ENCODE assay signal across 8 mouse cellular contexts in genomic region chr13:63814746-63815681, GRCm38 (mm10). TPM values are rescaled to one million over a fixed set of nuclear protein-coding genes. Genes with fewer than 3 reads are reported as not detected.
A peak's percentile ranks its signal among the peaks of the same experiment; 100 is the strongest.
DNase-seq lines count a peak whose midpoint lies in the region; ATAC-seq and TF ChIP-seq lines count a peak whose summit lies in the region.

Ercc6l2 (plus strand) TSS chr13:63815240.

- H3K9ac ChIP-seq in forebrain, embryonic 16.5 days (replicated peaks; ENCODE audit: low read depth, low read length), result peak within 1 kb of the TSS; percentile 82
- H3K9ac ChIP-seq in lung, embryonic 14.5 days, result peak within 1 kb of the TSS; percentile 88

- H3K4me1 ChIP-seq in G1E (ENCODE audit: insufficient read depth, low read depth, low read length), result peaks cover 23% of the 10 kb centered on the region
- H3K4me1 ChIP-seq in forebrain, embryonic 16.5 days (replicated peaks; ENCODE audit: control insufficient read depth, insufficient read depth, low read length), result peaks cover 8% of the 10 kb centered on the region
- H3K4me1 ChIP-seq in lung, embryonic 14.5 days (ENCODE audit: insufficient read depth), result peaks cover 15% of the 10 kb centered on the region
- H3K4me1 ChIP-seq in olfactory bulb, adult 2 months (ENCODE audit: control insufficient read depth, insufficient read depth, low read length), result no peaks in the 10 kb centered on the region
- no peaks in the 10 kb centered on the region for H3K4me1 ChIP-seq in thymus, adult 2 months (replicated peaks; ENCODE audit: control insufficient read depth, insufficient read depth, low read length)

- peaks cover 2% of the 10 kb centered on the region for H3K36me3 ChIP-seq in G1E (replicated peaks)
- no peaks in the 10 kb centered on the region for H3K36me3 ChIP-seq in forebrain, embryonic 16.5 days (ENCODE audit: control insufficient read depth, insufficient read depth)
- no peaks in the 10 kb centered on the region for H3K36me3 ChIP-seq in lung, embryonic 14.5 days (ENCODE audit: insufficient read depth)
- H3K36me3 ChIP-seq in thymus, adult 2 months (ENCODE audit: control insufficient read depth, insufficient read depth, low read length), result no peaks in the 10 kb centered on the region

- H3K27ac ChIP-seq in forebrain, embryonic 16.5 days (ENCODE audit: low read length), result peak within 1 kb of the TSS; percentile 92
- H3K27ac ChIP-seq in layer of hippocampus, adult 2 months, result peak within 1 kb of the TSS; percentile 97
- peak within 1 kb of the TSS; percentile 96 for H3K27ac ChIP-seq in lung, embryonic 14.5 days (ENCODE audit: low read depth)
- H3K27ac ChIP-seq in olfactory bulb, adult 2 months (ENCODE audit: insufficient read depth, low read depth, low read length), result peak within 1 kb of the TSS; percentile 85
- peak within 1 kb of the TSS; percentile 93 for H3K27ac ChIP-seq in thymus, adult 2 months (ENCODE audit: control insufficient read depth, insufficient read depth, low read length)

- peak; percentile 91 for DNase-seq in G1E (ENCODE audit: low spot score)
- peak; percentile 97 to 99 for DNase-seq in cerebellum, adult 18-20 months
- peak; percentile 99 for DNase-seq in heart, postnatal 36 days
- DNase-seq in layer of hippocampus, adult 2 months (ENCODE audit: low spot score in 2 of 2), result peak; percentile 97 to 99
- peak; percentile 100 for DNase-seq in lung, embryonic 14.5 days
- peak; percentile 100 for DNase-seq in thymus, adult 2 months

- peak; percentile 93 for TF ChIP-seq POLR2A in olfactory bulb, adult 2 months (IDR thresholded peaks at IDR 0.05; ENCODE audit: insufficient read depth, low read depth, low read length)
- peak; percentile 97 for TF ChIP-seq POLR2A in thymus, adult 2 months (IDR thresholded peaks at IDR 0.05; ENCODE audit: control insufficient read depth, extremely low read depth, insufficient read depth, low read length, poor library complexity)

- under 1% methylated on average over 86 of the region's 87 CpGs for WGBS in forebrain, embryonic 16.5 days
- WGBS in lung, embryonic 14.5 days, result under 1% methylated on average over 87 of the region's 87 CpGs
- WGBS in olfactory bulb, adult 2 months, result under 1% methylated on average over 87 of the region's 87 CpGs
- WGBS in thymus, adult 2 months, result under 1% methylated on average over 87 of the region's 87 CpGs

- intact Hi-C loops in heart, postnatal 36 days (cut with DNase I), result loop anchor here (1.0 to 5.0 kb wide), 3 partner anchors 173 to 383 kb away; no protein-coding TSS in a partner anchor

- H3K4me3 ChIP-seq in G1E (ENCODE audit: low read depth, low read length), result peak within 1 kb of the TSS; percentile 81
- peak within 1 kb of the TSS; percentile 63 for H3K4me3 ChIP-seq in forebrain, embryonic 16.5 days (replicated peaks; ENCODE audit: low read length)
- peak within 1 kb of the TSS; percentile 72 for H3K4me3 ChIP-seq in layer of hippocampus, adult 2 months
- H3K4me3 ChIP-seq in lung, embryonic 14.5 days (ENCODE audit: low read depth, low read length), result peak within 1 kb of the TSS; percentile 67
- peak within 1 kb of the TSS; percentile 77 for H3K4me3 ChIP-seq in olfactory bulb, adult 2 months (ENCODE audit: insufficient read depth, low read depth, low read length)
- H3K4me3 ChIP-seq in thymus, adult 2 months (ENCODE audit: control insufficient read depth, insufficient read depth, low read length), result peak within 1 kb of the TSS; percentile 67

- H3K27me3 ChIP-seq in G1E (ENCODE audit: insufficient read depth, low read length), result no peaks in the 10 kb centered on the region
- H3K27me3 ChIP-seq in forebrain, embryonic 16.5 days (replicated peaks; ENCODE audit: control insufficient read depth, insufficient read depth, low read length), result no peaks in the 10 kb centered on the region
- no peaks in the 10 kb centered on the region for H3K27me3 ChIP-seq in lung, embryonic 14.5 days (ENCODE audit: insufficient read depth, low read length)
- H3K27me3 ChIP-seq in thymus, adult 2 months (ENCODE audit: control insufficient read depth, insufficient read depth, low read length), result no peaks in the 10 kb centered on the region

- peak; percentile 92 for ATAC-seq in G1E (ENCODE audit: extremely low read depth, insufficient number of reproducible peaks, low FRiP score, poor library complexity, severe bottlenecking)
- ATAC-seq in forebrain, embryonic 16.5 days, result peak; percentile 99
- peak; percentile 99 for ATAC-seq in lung, embryonic 14.5 days (ENCODE audit: insufficient read depth)

- peak within 1 kb of the TSS; percentile 89 for H3K4me2 ChIP-seq in forebrain, embryonic 16.5 days (ENCODE audit: low read length)
- peak within 1 kb of the TSS; percentile 93 for H3K4me2 ChIP-seq in lung, embryonic 14.5 days

- H3K9me3 ChIP-seq in G1E (replicated peaks), result no peaks in the 10 kb centered on the region
- no peaks in the 10 kb centered on the region for H3K9me3 ChIP-seq in forebrain, embryonic 16.5 days (ENCODE audit: control insufficient read depth, low read length)
- H3K9me3 ChIP-seq in lung, embryonic 14.5 days (ENCODE audit: low read depth, low read length), result no peaks in the 10 kb centered on the region

- TF ChIP-seq CTCF in G1E (IDR thresholded peaks at IDR 0.05; ENCODE audit: low read depth, low read length), result no peak
- TF ChIP-seq CTCF in layer of hippocampus, adult 2 months (conservative IDR thresholded peaks at IDR 0.05), result no peak; the same call in none of the 2 replicates
- no peak for TF ChIP-seq CTCF in lung, embryonic 14.5 days (IDR thresholded peaks at IDR 0.05; ENCODE audit: low read depth)
- no peak for TF ChIP-seq CTCF in olfactory bulb, adult 2 months (IDR thresholded peaks at IDR 0.05; ENCODE audit: insufficient read depth, low read depth, low read length)
- 0 out of 2 replicates have a peak, but pooled peaks have one; percentile 20 for TF ChIP-seq CTCF in thymus, adult 2 months (IDR thresholded peaks at IDR 0.05; ENCODE audit: borderline replicate concordance, control insufficient read depth, extremely low read depth, insufficient read depth, low read length, poor library complexity)

RNA-seq across cellular contexts. Expression of gene Ercc6l2, which starts in this region (rescaled TPM):
- total RNA-seq in G1E (2014; fragmentation: Nextera tagmentation) (96.8 and 108 TPM in 2 replicates), G1E (2017) (29.3 and 31.9 TPM in 2 replicates)
- 11.0 and 15.5 TPM in 2 replicates for polyA plus RNA-seq in G1E (2012)
- 14.9 and 17.6 TPM in 2 replicates for polyA plus RNA-seq in forebrain, embryonic 16.5 days (2015; fragmentation: Nextera tagmentation; extraction: Ambion mirVana)
- 1 to 10 TPM; 7.7 to 8.5 TPM for total RNA-seq in heart, postnatal 36 days (2021)
- total RNA-seq in layer of hippocampus, adult 2 months (2021), result 10 to 100 TPM; 19.6 to 21.1 TPM
- polyA plus RNA-seq in lung, embryonic 14.5 days (2014; fragmentation: Nextera tagmentation; extraction: Ambion mirVana), result 32.1 and 33.0 TPM in 2 replicates
- not detected in 2 replicates for polyA plus RNA-seq in olfactory bulb, adult 2 months (2012; ENCODE audit: insufficient read depth, insufficient read length, low replicate concordance, missing spikeins)
- 6.2 and 8.1 TPM in 2 replicates for polyA plus RNA-seq in thymus, adult 2 months (2012; rRNA removed)

Comparison
In these comparisons a context has a peak if more than half of its experiments do, and no peak if none do; other contexts are left out.
1. Peak in every context shown above with its lines: DNase-seq, ATAC-seq, H3K4me3 ChIP-seq and H3K27ac ChIP-seq.